Mouse (Mus musculus) adrenal gland, adult 2 months (tissue): ENCODE data around the gene Rassf9. TPM values are rescaled to one million over a fixed set of nuclear protein-coding genes. Genes with fewer than 3 reads are reported as not detected.

Source experiments
- DNase-seq: peaks from one replicate; pipeline ENCODE4 v3.0.0; 2021
- long read RNA-seq: library from polyadenylated mRNA; stranded (forward); transcript quantifications from one replicate; pipeline ENCODE4 v2.0.0, GENCODE M21; 2021
- polyA plus RNA-seq: library from polyadenylated mRNA; depleted of rRNA; stranded (reverse); fragments of >200 nt; gene quantifications from 2 replicates; pipeline ENCODE4 v1.2.3, GENCODE M21; 2012; rRNA removed
- total RNA-seq, 2 experiments: library from RNA; stranded (reverse); gene quantifications; 2 replicates each; pipeline ENCODE4 v1.2.3; 2021

Rassf9 gene
- total RNA-seq, result 1 to 10 TPM; 4.6 to 7.2 TPM
- 0.11 and 0.16 TPM in 2 replicates for polyA plus RNA-seq
- long read RNA-seq, result 0 reads

DNA sequence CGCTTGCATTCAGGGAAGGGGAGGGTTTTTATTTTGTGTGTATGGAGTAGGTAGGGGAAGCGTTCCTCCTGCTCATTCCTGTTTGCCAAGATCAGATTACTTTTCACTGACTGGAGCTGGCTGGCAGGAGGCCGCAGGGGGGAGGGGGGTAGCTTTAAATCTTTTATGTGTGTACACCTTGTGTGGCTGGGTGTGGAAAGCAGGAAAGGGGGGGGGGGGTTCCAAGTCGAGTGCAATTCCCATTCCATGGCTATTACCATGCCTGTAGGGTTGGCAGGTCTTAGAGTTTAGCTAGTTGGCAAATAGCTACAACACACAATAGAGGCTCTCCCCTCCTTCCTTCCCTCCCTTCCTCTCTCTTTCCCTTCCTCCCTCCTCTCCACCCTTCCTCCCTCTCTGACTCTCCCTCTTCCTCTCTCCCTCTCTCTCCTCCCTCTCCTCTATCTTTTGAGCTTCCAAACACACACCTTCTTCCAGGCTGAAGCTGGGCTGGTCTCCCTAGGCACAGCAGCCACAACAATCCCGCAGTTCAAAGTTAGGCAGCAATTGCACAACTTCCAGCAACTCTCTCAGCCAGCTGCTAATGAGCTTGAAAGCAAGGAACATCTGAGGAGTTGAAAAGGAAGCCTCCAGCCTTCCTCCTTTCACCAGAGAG, at the start of gene Rassf9:
TSS of gene Rassf9 (plus strand) at position 416 of the 655 bp plus-strand sequence.
- DNase-seq, result peak; percentile 19

DNA sequence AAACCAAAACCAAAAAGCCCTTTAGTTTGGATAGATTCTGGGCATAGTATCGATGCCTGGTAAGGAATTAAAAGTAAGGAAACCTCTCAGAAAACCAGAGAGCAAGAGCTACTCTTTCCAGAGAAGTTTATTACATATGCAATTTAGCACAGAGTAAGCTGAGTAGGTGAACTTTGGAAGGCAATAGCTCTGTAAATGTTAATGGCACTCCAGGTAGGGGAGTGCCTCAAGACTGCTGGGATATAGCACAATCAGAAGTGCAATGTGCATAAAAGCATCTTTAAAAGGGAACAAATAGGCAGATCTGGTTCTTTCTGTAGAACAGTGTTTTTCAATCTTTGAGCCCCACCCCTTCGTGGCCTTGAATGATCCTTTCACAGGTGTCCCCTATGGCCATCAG, 42.6 kb upstream of the Rassf9 start:
- DNase-seq, result no peak

DNA sequence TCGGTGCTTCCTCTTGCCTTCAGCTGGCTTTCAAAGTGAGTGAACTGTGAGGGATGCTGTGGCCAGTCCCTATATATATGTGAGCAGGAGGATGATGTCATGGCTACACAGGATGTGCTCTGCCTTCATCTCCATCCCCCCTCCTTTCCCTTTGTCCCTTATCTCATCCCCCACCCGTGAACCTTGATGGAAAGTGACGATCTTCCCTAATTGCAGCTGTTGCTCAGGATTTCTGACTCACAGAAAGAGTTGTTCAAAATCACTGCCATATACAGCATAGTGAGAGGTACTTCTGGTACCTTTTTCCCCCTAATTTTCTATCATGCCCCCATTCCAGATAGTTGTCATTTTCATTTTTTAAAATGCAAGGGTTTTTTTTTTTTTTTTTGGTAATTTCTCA, 21.6 kb upstream of the Rassf9 start, which contains the start of gene Nts:
TSS of gene Nts (minus strand) at position 101 of the 400 bp plus-strand sequence.
- DNase-seq, result no peak

DNA sequence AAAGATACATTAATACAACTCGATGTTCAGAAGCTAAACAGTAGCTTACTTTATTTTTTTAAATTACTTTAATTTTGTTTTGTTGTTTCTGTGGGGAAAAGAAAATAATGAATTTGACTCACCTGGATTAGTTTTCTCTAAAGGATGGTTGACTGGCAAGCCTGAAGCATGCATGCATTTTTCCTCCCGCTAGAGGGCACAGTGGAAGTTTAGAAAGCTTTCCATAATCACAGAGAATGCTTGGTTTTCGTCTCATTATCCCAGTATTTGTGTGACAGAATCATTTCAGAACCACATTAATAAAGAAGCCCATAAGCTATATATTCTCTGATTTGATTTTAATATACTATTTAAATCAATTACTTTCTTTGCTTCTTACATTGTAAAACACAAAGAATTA, 20.2 kb upstream of the Rassf9 start:
- peak; percentile 12 for DNase-seq

DNA sequence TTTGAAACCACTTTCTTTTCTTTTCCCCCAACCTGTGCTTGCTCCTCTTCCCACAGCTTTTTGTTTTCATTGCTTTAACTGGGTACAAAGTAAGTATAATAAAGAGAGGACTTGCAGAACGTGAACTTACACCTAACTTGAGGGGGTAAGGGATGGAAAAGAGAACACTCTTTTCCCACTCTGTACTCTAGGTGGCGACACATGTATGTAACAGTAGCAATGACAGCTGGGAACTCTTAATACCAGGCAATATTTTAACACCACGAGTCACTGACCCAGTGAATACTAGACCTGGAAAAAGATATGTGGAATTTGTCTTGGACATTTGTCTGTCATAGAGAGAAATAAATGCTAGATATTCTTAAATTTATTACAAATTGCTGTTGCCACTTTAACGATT, 13.3 kb upstream of the Rassf9 start:
- peak; percentile 8 for DNase-seq

DNA sequence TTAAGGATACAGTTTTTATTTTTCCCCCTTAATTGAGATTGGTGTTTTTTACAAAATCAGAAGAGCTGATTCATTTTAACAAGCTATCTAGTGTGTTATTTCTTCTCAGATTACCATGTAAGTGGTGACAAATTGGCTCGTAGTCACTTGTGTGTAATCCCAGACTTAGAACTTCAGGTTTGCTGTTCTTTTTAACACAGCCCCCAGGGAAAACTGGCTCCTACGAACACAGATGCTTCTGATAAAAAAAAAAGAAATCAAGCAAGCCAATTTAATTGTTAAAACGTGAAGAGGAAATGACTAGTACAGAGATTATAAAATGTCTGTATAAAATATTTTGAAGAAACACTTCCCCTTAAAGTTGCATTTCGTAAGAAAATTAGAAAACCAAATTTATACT, 4.6 kb upstream of the Rassf9 start:
- DNase-seq, result no peak

DNA sequence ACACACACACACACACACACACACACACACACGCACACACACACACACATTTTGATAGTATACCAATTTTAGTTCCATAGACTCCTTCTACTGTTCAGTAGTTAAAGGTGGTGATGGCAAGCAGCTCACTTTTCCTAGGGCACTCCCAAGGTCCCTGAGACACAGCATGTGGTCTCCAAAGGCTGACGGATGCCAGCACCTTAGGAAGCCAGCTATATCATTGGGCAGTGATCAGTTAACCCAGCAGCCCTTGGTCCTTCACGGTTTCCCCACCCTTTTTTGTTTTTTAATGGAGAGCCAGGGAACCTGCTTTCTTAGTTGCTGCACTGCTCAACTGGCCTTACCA, 588 bp upstream of the Rassf9 start:
- no peak for DNase-seq

DNA sequence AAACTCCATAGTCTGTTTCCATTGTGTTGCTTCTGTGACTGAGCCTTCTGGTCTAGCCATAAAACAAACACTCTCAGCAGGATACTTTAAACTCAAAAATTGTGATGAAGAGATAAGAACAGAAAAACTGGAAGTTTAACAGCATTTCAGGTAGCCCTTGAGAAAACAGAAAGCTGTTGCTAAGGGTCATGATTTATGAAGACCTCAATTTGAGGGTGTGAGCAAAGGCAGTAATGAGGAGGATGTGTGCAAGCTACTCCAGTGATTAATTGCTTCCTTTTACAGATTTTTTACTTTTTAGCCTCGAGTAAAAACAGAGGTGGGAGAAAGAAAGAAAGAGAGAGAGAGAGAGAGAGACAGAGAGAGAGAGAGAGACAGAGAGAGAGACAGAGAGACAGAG, 2.1 kb downstream of the Rassf9 start:
- DNase-seq, result no peak

DNA sequence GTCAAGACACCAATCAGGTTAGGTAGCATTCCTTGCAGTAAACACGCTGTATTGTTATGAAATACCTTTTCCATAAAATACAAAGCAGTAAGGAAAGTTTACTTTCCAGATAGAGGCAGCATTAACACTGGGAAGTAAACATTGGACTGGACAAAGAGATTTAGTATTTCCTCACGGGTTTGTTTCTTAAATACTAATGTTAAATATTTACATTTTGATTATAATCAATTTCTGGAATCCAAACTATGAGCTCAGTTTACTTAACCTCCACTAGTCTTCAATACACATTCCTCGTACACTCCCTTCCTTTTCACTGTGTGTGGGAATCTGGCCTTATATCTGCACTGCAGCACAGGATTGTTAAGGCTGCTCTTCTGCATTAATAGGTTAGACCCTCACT, 15.9 kb downstream of the Rassf9 start:
- no peak for DNase-seq

DNA sequence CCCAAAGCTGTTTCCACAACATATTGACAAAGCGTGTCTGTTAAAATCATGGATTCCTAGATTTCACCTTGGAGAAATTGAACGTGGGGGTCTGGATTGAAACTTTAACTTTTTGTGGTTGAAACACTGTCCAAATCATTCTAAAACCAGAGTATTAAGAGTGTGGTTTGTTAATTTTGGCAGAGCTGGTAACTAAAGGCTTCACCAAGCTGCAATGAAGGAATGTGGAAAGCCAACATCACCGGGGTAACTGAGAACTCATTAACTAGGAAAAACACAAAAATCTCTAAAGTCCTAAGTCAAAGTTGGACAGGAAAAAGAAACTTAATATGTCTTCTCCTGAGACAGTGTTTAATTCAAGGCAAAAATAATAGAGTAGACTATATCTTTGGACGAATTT, 41.9 kb downstream of the Rassf9 start:
- no peak for DNase-seq

DNA sequence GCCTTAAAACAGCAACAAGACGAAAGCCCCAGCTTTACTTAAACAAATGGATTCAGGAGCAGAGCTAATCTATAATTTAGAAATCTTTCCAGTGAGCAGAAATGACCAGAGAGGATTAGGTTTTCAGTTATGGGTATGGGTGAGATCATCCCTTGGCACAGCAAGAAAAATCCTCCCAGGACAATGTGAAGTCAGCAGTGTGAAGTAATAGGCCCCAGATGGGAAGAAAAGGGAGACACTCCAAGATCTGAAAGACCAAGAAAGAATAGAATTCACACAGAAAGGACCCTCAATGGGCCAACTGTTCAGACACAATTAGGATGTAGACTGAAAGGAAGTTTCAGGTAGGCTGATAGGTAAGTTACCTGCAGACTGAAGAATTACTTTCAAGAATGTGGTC, 50.5 kb downstream of the Rassf9 start:
- DNase-seq, result no peak

DNA sequence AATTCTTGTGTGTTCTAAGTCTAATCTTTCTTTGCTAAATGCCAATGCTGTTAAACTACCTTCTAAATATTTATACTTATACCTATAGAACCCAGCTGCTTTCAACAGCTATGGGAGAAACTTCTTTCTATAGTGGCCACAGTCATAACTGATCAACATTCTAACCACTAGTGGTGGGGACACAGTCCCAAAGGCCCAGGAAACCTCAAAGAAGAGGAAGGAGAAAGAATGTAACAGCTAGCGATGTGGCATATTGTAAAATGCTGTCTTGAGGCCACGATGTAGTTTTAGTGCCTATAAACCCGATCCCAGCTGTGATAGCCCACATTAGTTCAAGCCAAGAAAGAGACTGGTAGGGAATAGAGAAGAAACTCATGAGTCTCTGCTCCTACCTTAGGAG, 65.9 kb downstream of the Rassf9 start:
- DNase-seq, result no peak

DNA sequence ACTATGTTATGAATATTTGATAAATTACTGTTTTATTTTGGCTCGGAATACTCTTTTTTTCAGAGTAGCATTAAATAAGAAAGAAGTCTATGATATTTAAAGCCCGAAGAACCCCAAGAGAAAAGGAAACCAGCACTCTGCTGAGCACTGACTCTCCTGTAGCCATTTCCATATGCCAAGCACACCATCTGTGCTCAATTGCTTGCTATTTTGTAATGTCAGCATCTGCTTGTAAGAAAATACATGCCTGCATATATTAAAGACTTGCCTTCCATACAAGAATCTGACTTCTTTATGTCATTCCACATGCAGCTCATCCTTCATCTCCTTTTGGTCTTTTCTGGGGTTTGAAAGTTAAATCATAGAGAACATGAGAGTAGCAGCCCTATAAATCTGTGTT, 82.3 kb downstream of the Rassf9 start:
- DNase-seq, result no peak

Other genes starting within 250 kb of the Rassf9 start
- gene Nts, start 21.7 kb upstream of the Rassf9 start, total RNA-seq, result not detected
- gene Nts, start 21.7 kb upstream of the Rassf9 start, polyA plus RNA-seq, result not detected in 2 replicates